Mouse (Mus musculus) lung, postnatal 0 days (tissue): Measurements from ENCODE around the gene Slc22a18. TPM values are rescaled to one million over a fixed set of nuclear protein-coding genes. Genes with fewer than 3 reads are reported as not detected.

Source experiments
- ATAC-seq: fragments of 200-750 bp; cut with Nextera tagmentation; 2 replicates; pipeline ENCODE4 v1.8.0; 2017; ENCODE audit warnings: moderate library complexity
- DNase-seq: peaks from one replicate; pipeline ENCODE4 v3.0.0-alpha.2; 2016; ENCODE audit warnings: low spot score
- H3K27ac ChIP-seq: fragments of 300-500 bp; sonication (generic); 2 replicates; pipeline ENCODE4 v1.5.1; 2014; ENCODE audit warnings: antibody characterized with exemption, mild to moderate bottlenecking, low read length, mixed read lengths
- H3K27me3 ChIP-seq: fragments of 300-500 bp; sonication (generic); replicated peaks from 2 replicates; pipeline ENCODE4 v1.6.1; 2014; ENCODE audit warnings: low read length, mixed read lengths; ENCODE audit not compliant: insufficient read depth
- H3K36me3 ChIP-seq: fragments of 300-500 bp; sonication (generic); 2 replicates; pipeline ENCODE4 v1.6.1; 2014; ENCODE audit warnings: low read length, mixed read lengths; ENCODE audit not compliant: insufficient read depth
- H3K4me1 ChIP-seq: fragments of 300-500 bp; sonication (generic); 2 replicates; pipeline ENCODE4 v1.6.1; 2014; ENCODE audit warnings: antibody characterized with exemption, low read depth, low read length, mixed read lengths; ENCODE audit not compliant: insufficient read depth
- H3K4me2 ChIP-seq: fragments of 300-500 bp; sonication (generic); replicated peaks from 2 replicates; pipeline ENCODE4 v1.6.1; 2014; ENCODE audit warnings: low read depth, mild to moderate bottlenecking, low read length, moderate library complexity, mixed read lengths
- H3K4me3 ChIP-seq: fragments of 300-500 bp; sonication (generic); 2 replicates; pipeline ENCODE4 v1.5.1; 2014; ENCODE audit warnings: low read depth, low read length
- H3K9ac ChIP-seq: fragments of 300-500 bp; sonication (generic); replicated peaks from 2 replicates; pipeline ENCODE4 v1.6.1; 2014; ENCODE audit warnings: low read depth, mild to moderate bottlenecking
- H3K9me3 ChIP-seq: fragments of 300-500 bp; sonication (generic); 2 replicates; pipeline ENCODE4 v1.6.1; 2016; ENCODE audit warnings: low read length, mixed read lengths
- CTCF ChIP-seq: IDR thresholded peaks from 2 replicates; pipeline ENCODE4 v1.5.1; 2016; ENCODE audit warnings: antibody characterized with exemption, mild to moderate bottlenecking
- EP300 ChIP-seq: IDR thresholded peaks from 2 replicates; pipeline ENCODE4 v1.6.1; 2016; ENCODE audit warnings: antibody characterized with exemption, mild to moderate bottlenecking, control low read depth
- WGBS: fragments of 180-500 bp; shearing (Covaris S2); extraction: QIAGEN DNeasy Blood & Tissue Kit; methylation state at CpG from one replicate; pipeline ENCODE4 v1.1.7; 2014; 5-methylcytosine and 5-hydroxymethylcytosine counted together
- polyA plus RNA-seq: library from polyadenylated mRNA; unstranded; fragments of >200 nt; fragmentation: Nextera tagmentation; extraction: Ambion mirVana; gene quantifications from 2 replicates; pipeline ENCODE4 v1.2.1, GENCODE M21; 2015

Gene Slc22a18
- polyA plus RNA-seq, 1 experiment from 2014 or later: 4.4 TPM

DNA sequence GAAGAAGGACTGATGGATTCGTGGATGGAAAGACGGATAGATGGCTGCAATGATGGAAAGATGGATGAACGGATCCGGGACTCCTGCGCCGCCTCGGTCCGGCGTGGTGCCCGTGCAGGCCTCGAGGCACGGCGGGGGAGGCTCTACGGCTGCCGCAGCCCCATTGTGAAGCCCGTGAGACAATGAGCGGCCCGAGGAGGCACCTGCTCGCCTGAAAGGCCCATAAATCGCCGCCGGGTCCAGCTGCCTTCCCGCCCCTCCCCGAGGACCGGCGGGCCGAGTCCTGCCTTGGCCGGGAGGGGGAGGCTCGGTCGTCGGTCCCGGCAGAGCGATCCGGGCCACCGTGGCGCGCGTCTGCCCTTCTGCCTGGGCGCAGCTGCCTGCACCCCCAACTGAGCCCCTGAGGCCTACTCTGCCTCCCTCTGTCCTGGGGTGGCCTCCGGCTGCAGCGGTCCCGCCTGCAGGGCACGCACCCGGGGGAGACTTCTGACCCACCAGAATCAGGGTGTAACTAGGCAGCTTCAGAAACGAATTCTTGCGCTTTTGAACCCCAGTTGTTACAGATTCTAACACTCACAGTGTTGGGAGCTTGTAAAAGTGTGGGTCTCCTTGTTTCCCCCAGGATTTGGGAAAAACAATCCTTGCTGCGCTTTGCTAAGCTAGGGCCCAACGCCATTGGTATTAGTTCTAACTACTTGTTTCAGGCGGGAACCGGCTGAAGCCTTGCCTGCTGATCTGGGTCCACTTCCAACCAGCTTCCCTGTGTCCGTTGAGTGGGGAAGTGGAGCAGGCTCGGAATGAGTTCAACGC is 27.7 kb upstream of the Slc22a18 start:
- ATAC-seq: peak; percentile 48
- Histone ChIP-seq H3K27ac (no peak overlapping the region), H3K4me1 (0 out of 2 replicates have a peak, but pooled peaks cover 5% of the 10 kb centered on the region), H3K9ac (no peak overlapping the region), H3K9me3 (no peaks in the 10 kb centered on the region), H3K36me3 (no peaks in the 10 kb centered on the region), H3K27me3 (peaks cover 27% of the 10 kb centered on the region), H3K4me3 (peak overlapping the region; percentile 33), H3K4me2 (peak overlapping the region; percentile 58)
- no peak for DNase-seq
- TF ChIP-seq EP300 (no peak), CTCF (peak; percentile 37)
- 11% methylated on average over 47 of the region's 53 CpGs for WGBS

DNA sequence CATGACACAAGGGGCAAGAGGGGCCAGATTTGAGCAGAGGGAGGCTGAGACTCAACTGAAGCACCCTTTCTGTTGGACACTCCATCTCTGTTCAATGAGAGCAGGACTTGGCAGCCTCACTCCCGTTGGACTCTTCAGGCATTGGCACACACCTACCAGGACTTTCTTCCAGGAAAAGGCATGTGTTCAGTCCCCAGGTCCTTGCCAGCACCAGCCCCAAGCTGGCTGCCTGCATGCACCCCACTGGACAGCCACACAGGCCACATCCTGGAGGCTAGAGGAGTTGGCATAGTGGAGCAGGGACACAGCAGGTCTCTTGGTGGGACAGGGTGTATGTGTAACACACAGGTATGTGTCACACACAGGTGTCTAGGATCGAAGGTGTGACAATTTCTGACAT is 26.4 kb upstream of the Slc22a18 start:
- no peak overlapping the region for H3K27ac ChIP-seq
- H3K9me3 ChIP-seq: no peaks in the 10 kb centered on the region
- H3K4me1 ChIP-seq: 0 out of 2 replicates have a peak, but pooled peaks cover 5% of the 10 kb centered on the region
- no peak overlapping the region for H3K9ac ChIP-seq
- peaks cover 27% of the 10 kb centered on the region for H3K27me3 ChIP-seq
- TF ChIP-seq CTCF (no peak), EP300 (no peak)
- H3K4me2 ChIP-seq: no peak overlapping the region
- WGBS: 56% methylated on average over 2 of the region's 2 CpGs
- ATAC-seq: no peak
- DNase-seq: no peak
- H3K4me3 ChIP-seq: no peak overlapping the region
- H3K36me3 ChIP-seq: no peaks in the 10 kb centered on the region

DNA sequence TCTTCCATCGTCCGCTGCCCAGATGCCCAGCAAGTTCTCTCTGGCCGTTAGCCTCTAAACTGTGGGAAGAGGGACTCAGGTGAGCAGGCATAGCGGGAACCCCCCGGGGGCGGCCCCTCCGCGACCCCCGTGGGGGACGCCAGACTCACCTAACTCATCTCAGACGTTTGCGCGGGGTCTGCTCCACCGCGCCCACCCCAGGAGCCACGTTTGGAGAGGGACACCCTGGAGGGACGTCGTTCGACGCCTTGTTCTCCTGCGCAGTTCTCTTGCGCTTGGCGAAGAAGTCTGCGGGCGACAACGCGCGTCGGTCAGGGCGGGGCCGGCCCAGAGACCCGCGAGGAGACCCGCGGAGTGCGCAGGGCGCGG is 14.6 kb upstream of the Slc22a18 start:
- 21% methylated on average over 25 of the region's 38 CpGs for WGBS
- no peak for TF ChIP-seq CTCF
- TF ChIP-seq EP300: no peak
- no peak for DNase-seq
- Histone ChIP-seq H3K4me2 (peak overlapping the region; percentile 67), H3K27me3 (no peaks in the 10 kb centered on the region), H3K4me3 (peak overlapping the region; percentile 60), H3K9ac (peak overlapping the region; percentile 36), H3K9me3 (no peaks in the 10 kb centered on the region; the same call in 1 of the 2 replicates), H3K36me3 (no peaks in the 10 kb centered on the region), H3K27ac (peak overlapping the region; percentile 54), H3K4me1 (no peaks in the 10 kb centered on the region)
- ATAC-seq: no peak

GRCm38 (mm10) chr7:143459332-143460211 is 14.0 kb upstream of the Slc22a18 start:
- no peaks in the 10 kb centered on the region; the same call in 1 of the 2 replicates for H3K9me3 ChIP-seq
- H3K36me3 ChIP-seq: no peaks in the 10 kb centered on the region
- peak overlapping the region; percentile 67 for H3K4me2 ChIP-seq
- H3K4me3 ChIP-seq: peak overlapping the region; percentile 60
- peak overlapping the region; percentile 36 for H3K9ac ChIP-seq
- ATAC-seq: peak; percentile 42
- peak overlapping the region; percentile 54 for H3K27ac ChIP-seq
- H3K4me1 ChIP-seq: no peaks in the 10 kb centered on the region
- H3K27me3 ChIP-seq: no peaks in the 10 kb centered on the region
- TF ChIP-seq EP300: no peak
- TF ChIP-seq CTCF: no peak
- 25% methylated on average over 73 of the region's 100 CpGs for WGBS
- peak; percentile 78 for DNase-seq

- ATAC-seq (no peak), DNase-seq (no peak)
- peak overlapping the region; percentile 54 for H3K27ac ChIP-seq
- peak overlapping the region; percentile 67 for H3K4me2 ChIP-seq
- peak overlapping the region; percentile 60 for H3K4me3 ChIP-seq
- no peaks in the 10 kb centered on the region for H3K36me3 ChIP-seq
- no peaks in the 10 kb centered on the region for H3K27me3 ChIP-seq
- H3K9me3 ChIP-seq: no peaks in the 10 kb centered on the region; the same call in 1 of the 2 replicates
- TF ChIP-seq EP300 (no peak), CTCF (0 out of 2 replicates have a peak, but pooled peaks have one; percentile 12)
- H3K9ac ChIP-seq: peak overlapping the region; percentile 36
- 43% methylated on average over 54 of the region's 60 CpGs for WGBS
- peaks cover 3% of the 10 kb centered on the region; the same call in 1 of the 2 replicates for H3K4me1 ChIP-seq
These were observed 13.2 kb upstream of the Slc22a18 start for GRCm38 (mm10) chr7:143460217-143460834.
